Mouse (Mus musculus): ENCODE results near the gene Orai3.

- TF ChIP-seq CTCF (conservative IDR thresholded peaks at IDR 0.05; ENCODE audit: low read length) (no peak), NANOG (IDR thresholded peaks at IDR 0.05; ENCODE audit: borderline replicate concordance, low read length) (no peak)
These were observed 54.7 kb downstream of the Orai3 start, which contains the start of the genes Stx4a and Stx1b for GRCm38 (mm10) chr7:127824176-127824871.
